Mouse (Mus musculus) layer of hippocampus, adult 8-10 months (tissue): ENCODE results near the gene Gpr22. TPM values are rescaled to one million over a fixed set of nuclear protein-coding genes. Genes with fewer than 3 reads are reported as not detected.
A peak's percentile ranks its signal among the peaks of the same experiment; 100 is the strongest.

Source experiments
- DNase-seq, 2 experiments: peaks; one replicate each; pipeline ENCODE4 v3.0.0; 2022; ENCODE audit warnings: low spot score in 2 of 2
- total RNA-seq, 4 experiments: library from RNA; stranded (reverse); gene quantifications; 2 replicates each; pipeline ENCODE4 v1.2.4; 2022

The Gpr22 gene
- 10 to 100 TPM; 70.4 to 84.7 (median 75.1) TPM for total RNA-seq

DNA sequence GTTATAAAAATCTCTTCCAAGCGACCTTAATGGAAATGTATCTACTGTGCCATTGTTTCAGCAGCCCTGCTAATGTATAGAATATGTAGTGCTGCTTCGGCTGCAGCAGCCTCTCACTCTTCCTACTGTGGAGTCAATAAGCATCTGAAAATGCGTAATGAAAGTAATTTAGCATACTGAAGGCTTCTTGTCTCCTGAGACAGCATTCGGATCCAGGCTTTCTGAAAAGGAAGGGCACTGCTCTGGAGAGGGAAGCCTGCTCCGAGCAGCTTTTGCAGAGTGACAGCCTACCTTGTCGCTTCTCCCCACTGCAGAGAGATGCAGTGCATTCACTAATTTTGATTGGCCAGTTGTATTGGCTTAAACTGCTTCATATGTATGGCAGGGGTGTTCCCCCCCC, at the start of gene Gpr22:
Gene Gpr22, minus strand, starts transcription at position 348 of the 400 bp plus-strand sequence.
- peak; percentile 67 to 73 for DNase-seq

DNA sequence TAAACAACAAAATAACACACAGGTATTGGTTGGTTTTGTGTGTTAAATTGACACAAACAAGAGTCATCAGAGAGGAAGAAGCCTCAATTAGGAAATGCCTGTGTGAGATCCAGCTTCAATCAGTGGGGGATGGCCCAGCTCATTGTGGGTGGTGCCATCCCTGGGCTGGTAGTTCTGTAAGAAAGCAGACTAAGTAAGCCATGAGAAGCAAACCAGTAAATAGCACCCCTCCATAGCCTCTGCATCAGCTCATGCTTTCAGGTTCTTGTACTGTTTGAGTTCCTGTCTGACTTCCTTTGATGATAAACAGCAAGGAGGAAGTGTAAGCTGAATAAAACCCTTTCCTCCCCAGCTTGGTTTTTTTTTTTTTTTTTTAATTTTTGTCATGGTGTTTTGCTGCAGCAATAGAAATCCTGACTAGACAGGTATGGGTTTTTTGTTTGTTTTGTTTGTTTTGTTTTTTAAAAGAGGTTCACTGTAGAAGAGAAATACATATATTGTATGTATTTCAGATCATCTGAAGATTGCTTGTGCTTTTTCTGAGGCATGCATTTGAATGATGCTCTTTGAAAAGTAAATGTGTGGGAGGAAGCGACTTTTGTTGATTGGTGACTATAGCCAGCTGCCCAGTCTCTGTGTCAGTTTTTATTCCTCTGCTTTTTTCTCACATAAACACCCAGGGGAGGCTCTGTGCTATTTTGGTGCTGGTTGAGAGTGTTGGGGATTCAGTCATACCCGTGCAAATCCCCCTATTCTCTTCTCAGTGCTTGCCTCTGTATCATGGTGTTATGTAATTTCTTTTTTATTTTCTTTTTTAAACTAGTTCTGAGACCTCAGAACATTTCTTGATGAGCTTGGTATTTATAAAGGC, 42.4 kb upstream of the Gpr22 start:
- no peak for DNase-seq

- no peak for DNase-seq
Observed at GRCm38 (mm10) chr12:31754465-31754864, 40.7 kb upstream of the Gpr22 start.

DNA sequence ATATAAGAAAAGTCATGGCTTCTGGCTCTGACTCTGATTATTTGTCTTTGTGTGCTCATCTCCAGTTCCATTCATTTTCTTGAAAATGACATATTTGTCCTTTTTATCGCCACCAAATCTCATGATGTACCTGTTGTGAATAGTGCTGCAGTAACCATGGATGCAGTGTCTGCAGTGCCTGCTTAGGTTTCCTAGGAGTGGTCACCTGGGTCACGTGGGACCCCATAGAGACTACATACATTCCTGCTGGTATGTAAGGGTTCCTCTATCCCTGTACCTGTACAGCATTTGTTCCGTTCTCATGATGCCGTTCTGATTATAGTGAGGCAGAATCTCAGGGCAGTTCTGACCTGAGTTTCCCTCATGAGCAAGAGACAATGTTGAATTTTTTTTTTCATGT, 36.1 kb upstream of the Gpr22 start:
- no peak for DNase-seq

DNA sequence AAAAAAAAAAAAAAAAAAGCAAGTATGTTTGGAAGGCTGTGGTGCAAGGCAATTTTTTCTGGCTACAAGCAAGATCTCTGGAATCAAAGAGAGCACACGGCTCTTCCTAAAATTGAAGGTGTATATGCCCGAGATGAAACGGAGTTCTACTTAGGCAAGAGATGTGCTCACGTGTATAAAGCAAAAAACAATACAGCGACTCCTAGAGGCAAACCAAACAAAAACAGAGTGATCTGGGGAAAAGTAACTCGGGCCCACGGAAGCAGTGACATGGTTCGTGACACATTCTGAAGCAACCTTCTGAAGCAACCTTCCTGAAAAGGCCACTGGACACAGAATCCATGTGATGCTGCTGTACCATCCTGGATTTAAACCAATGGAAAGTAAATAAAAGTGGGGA, 33.6 kb upstream of the Gpr22 start:
- DNase-seq, result no peak

DNA sequence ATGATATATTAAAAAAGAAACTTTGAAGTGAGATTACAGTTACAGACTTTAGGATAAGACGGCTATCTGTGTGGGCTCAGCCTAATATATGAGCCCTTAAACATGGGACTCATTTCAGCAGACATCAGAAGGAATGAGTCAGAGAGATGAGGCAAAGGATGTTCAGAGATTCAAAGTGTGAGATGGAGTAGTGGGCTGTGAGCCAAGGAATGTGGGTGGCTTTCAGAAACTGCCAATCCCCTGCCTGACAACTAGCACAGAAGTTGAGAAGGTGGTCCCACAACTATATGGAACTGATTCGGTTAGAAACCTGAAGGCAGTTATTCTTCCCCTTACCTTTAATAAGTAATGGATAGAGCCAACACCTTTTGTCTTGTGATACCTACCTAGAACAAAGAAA, 20.9 kb upstream of the Gpr22 start:
- DNase-seq, result peak in 1 of 2 experiments; percentile 52

DNA sequence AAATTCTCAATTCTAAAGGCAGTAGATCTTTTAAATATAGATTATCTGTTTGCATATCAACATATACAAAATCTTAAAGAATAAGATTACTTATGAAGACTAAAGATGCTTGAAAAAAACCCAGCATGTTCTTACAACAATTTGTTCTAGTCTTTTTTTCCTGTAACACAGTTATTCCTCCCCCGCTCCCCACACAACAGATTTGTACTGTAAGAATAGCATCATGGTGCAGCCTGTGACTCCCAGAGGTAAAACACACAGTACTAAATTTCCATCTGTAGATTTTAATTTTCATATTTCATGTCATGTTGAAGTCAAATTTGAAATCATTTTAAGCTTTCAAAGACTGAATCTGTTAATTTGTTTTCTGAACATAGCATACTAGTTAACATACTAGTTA, 16.4 kb upstream of the Gpr22 start:
- peak in 1 of 2 experiments; percentile 69 for DNase-seq

DNA sequence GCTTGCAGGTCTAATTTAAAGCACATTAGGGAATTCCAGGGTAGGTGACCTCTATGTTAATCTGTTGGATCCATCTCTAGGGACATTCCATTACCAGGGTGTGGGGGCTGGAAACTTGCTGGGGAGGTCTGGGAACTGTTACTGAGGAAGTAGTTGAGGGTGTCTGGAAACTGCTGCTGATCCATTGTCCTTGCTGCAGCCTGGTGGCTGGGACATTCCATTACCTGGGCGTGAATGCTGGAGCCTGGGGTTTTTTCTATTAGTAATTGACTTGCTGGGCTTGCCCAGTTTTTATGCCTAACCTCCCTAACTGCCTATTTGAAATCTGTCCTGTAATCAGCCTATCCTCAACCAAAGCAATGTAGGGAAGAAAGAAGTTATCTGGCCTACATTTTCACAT, 13.0 kb upstream of the Gpr22 start:
- DNase-seq, result no peak

- no peak for DNase-seq
Observed at GRCm38 (mm10) chr12:31725511-31726275, 11.9 kb upstream of the Gpr22 start.

DNA sequence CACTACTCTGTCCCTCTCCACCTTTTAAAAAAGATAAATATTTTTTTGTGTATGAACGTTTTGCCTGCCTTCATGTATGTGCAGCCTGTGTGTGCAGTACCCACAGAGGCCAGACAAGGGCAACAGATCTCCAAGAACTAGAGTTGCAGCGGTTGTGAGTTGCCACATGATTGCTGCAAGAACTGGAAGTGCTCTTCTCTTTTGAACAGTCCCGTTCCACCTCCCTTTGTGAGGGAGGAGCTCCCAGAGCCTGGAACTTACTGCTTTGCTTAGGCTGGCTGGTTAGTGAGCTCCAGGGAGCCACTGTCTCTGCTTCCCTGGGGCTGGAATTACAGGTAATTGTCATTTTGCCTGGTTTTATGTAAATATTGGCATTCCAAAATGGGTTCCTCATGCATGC, 10.8 kb upstream of the Gpr22 start:
- no peak for DNase-seq

DNA sequence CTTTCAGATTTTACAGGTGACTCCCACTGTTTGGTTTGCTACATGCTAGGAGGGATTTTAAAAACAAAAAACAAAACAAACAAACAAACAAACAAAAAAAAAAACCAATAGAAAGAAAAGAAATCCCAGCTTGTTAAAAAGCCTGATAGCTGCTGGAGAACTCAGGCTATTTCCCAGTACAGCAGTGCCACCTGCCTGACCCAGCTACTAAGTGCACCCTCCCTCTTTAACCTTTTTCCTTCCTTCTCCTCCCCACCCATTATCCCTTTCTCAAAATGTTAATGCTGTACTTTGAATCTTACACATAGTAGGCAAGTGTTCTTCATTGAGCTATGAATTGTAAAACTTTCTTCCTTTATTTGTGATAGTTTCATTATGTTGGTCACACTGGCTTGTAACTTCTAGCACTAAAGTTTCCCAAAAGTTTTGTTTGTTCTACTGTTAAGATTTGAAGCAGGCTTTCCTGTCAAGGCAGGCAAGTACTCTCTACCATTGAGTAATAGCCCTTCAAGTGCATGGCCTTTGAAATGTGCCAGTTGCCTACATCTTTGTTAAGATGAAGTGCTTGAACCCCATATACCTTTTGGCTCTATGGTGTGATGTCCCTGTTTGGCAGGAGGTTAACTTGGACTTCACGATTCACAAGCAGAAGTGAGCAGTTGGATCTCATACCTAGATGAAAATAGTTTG, 6.0 kb upstream of the Gpr22 start:
- no peak for DNase-seq

DNA sequence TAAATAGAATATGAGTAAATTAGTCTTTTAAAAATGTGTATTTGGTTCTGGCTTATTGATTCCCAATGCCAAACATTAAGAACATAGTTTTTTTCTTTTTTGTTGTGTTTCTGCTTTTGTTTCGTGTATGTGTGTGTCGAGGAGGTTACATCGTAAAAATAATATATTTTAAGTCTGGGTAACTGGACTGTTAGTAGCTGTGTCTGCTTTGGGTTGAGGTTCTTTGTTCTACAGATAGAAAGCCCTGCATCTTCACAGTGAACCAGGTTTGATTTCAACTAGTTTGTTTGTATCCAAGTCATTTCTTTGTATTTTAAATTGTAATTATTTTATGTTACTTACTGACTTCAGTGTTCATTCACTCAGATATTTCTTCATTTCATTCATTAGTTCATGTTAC, 323 bp upstream of the Gpr22 start:
- no peak for DNase-seq

DNA sequence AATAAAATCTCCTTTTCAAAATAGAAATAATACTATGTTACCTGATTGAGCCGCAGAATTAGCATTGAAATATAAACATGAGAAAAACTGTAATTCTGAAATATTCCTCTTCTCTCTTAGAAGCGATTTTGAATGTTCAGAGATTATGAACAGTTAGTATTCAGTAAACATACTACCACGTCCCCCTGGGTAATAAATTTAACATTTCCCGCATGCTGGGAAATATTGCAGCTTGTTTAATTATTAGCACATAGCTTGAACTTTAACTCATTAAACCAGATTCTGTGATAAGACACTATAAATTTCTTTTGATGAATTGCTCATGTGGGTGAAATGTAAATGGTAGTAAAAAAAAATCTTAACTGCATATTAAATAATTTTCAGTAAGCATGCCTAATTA, 1.0 kb downstream of the Gpr22 start:
- DNase-seq, result no peak

- no peak for DNase-seq
Observed at GRCm38 (mm10) chr12:31712233-31712632, 1.5 kb downstream of the Gpr22 start.

DNA sequence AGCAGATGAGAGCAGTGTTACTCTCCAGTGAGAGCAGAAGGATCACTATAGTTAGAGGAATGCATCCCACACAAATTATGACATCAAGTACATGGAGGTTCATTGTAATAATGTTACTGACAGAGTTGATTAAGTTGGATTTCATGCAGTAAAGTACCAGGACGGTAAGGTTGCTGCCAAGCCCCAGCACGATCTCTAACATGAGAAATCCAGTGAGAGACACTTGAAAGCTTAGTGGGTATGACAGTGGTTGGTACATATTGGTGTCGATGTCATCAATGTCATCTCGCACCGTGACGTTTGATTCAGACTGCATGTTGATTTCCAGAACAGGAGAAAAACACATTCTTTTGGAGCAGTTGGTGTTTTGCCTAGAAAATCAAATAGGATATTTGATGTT, 4.1 kb downstream of the Gpr22 start:
- no peak for DNase-seq

GRCm38 (mm10) chr12:31707531-31707930, 6.2 kb downstream of the Gpr22 start:
- no peak for DNase-seq

GRCm38 (mm10) chr12:31706168-31706567, 7.6 kb downstream of the Gpr22 start:
- DNase-seq, result no peak

DNA sequence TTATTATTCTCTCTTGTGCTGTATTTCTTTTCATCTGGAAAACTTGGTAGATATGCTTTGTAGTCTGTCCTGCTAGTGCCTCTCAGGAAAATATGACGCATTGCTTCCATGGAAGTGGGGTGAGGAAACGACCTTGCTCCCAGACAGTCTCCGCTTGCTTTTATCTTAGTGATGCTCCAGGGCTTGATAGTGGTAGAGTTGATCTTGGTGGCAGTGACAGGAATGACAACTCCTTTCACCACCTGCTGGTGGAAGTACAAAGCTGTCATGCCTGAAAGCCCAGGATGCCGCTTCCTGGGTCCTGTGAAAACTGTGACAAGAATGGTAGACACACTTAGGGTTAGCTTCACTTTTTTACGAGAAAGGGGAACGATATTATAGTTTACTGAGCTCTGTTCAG, 9.8 kb downstream of the Gpr22 start:
- DNase-seq, result no peak

- DNase-seq, result no peak
Observed at GRCm38 (mm10) chr12:31701411-31701810, 12.3 kb downstream of the Gpr22 start.

GRCm38 (mm10) chr12:31700623-31701347, 13.0 kb downstream of the Gpr22 start:
- DNase-seq, result no peak

- DNase-seq, result no peak
Observed at GRCm38 (mm10) chr12:31693278-31693677, 20.5 kb downstream of the Gpr22 start.
